In the genomic region with DNA sequence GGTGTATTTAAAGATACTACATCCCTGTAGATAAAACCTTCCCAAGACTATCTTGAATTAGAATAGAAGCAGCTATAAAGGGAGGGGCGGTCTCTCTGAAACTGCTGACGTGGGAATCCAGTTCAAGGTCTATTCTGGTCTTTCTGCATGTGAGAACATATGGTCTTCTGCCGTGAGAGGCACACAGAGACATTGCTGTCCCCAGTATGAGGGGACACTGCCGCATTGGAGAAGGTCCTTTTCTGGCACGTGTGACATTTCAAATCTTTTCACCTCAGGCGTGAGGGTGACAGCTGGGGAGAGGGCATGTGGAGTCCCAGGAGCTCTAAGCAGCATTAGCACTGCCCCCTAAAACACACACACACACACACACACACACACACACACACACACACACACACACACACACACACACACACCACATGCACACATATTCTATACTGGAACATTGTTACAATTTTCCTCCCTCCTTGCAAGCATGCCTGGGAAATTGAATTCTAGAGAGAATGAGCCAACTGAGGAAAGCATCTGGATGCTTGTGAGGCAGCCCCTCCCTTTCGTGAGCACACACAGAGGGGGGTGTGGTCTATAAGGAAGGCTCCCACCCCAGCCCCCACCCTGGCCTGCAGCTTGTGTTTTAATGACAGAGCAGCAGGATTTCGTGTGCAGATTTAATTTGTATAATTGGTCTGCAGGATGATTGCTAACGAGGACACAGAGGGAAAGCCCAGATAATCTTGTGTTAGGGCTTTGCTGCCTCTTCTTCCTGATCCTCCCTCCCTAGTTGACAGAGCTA, we compare ENCODE assay signal across 10 mouse cellular contexts.
DNase-seq lines count a peak whose midpoint lies in the region; ATAC-seq lines count a peak whose summit lies in the region.
"Had no signal": no experiment of that assay in that cellular context is flagged by ENCODE, and none has a peak within 500 bp of the region (broad histone marks: within the 10 kb centered on the region; RNA-seq: fewer than 3 reads in every experiment).

No protein-coding gene starts in this region.

- H3K4me2 ChIP-seq in heart, embryonic 13.5 days = peak overlapping the region; percentile 42

- no peak overlapping the region for H3K27ac ChIP-seq in heart, embryonic 13.5 days (replicated peaks)
- peak overlapping the region; percentile 79 for H3K27ac ChIP-seq in forebrain, embryonic 10.5 days
- peak overlapping the region; percentile 61 for H3K27ac ChIP-seq in midbrain, embryonic 10.5 days (replicated peaks)

- no peak for ATAC-seq in heart, embryonic 13.5 days (ENCODE audit: extremely low read depth, insufficient number of reproducible peaks, low FRiP score, low TSS enrichment)
- ATAC-seq in inflammation-experienced regulatory T-cells, adult 6 months = no peak

- intact Hi-C loops in heart, postnatal 25 days (cut with DNase I) = no loop called here

- peaks cover 19% of the 10 kb centered on the region for H3K4me1 ChIP-seq in heart, embryonic 13.5 days
- peaks cover 38% of the 10 kb centered on the region for H3K4me1 ChIP-seq in forebrain, embryonic 10.5 days
- peaks cover 31% of the 10 kb centered on the region for H3K4me1 ChIP-seq in midbrain, embryonic 10.5 days

- H3K4me3 ChIP-seq in heart, embryonic 13.5 days = no peak overlapping the region
- H3K4me3 ChIP-seq in forebrain, embryonic 10.5 days = no peak overlapping the region
- H3K4me3 ChIP-seq in midbrain, embryonic 10.5 days = no peak overlapping the region

- H3K9ac ChIP-seq in heart, embryonic 13.5 days = peak overlapping the region; percentile 50; the same call in 1 of the 2 replicates

- no peak for DNase-seq in heart, postnatal 25 days (ENCODE audit: low spot score)
- DNase-seq in Muller cell, postnatal 12 days (ENCODE audit: inconsistent ontology term) = peak; percentile 49
- DNase-seq in forebrain, embryonic 10.5 days (ENCODE audit: extremely low spot score, low spot score) = peak; percentile 29
- DNase-seq in midbrain, embryonic 10.5 days (ENCODE audit: low spot score) = peak; percentile 21
- no peak for DNase-seq in gastrocnemius, postnatal 4 days (ENCODE audit: low spot score in 2 of 2)
- DNase-seq in spleen, postnatal 4 days (ENCODE audit: low spot score in 2 of 2) = no peak
- DNase-seq: lung, postnatal 4 days; thymus, postnatal 36 days had no signal

- H3K27me3 ChIP-seq in heart, embryonic 13.5 days (replicated peaks) = no peaks in the 10 kb centered on the region
- peaks cover 5% of the 10 kb centered on the region; the same call in 1 of the 2 replicates for H3K27me3 ChIP-seq in forebrain, embryonic 10.5 days (ENCODE audit: poor library complexity, severe bottlenecking)
- H3K27me3 ChIP-seq in midbrain, embryonic 10.5 days (ENCODE audit: low read depth, poor library complexity, severe bottlenecking) = no peaks in the 10 kb centered on the region

- no peaks in the 10 kb centered on the region for H3K9me3 ChIP-seq in heart, embryonic 13.5 days
- no peaks in the 10 kb centered on the region for H3K9me3 ChIP-seq in forebrain, embryonic 10.5 days
- H3K9me3 ChIP-seq in midbrain, embryonic 10.5 days (replicated peaks) = no peaks in the 10 kb centered on the region

- WGBS in heart, embryonic 13.5 days = 25% methylated on average over 9 of the region's 9 CpGs
- 23% methylated on average over 9 of the region's 9 CpGs for WGBS in forebrain, embryonic 10.5 days
- WGBS in midbrain, embryonic 10.5 days = 28% methylated on average over 9 of the region's 9 CpGs

- no peaks in the 10 kb centered on the region for H3K36me3 ChIP-seq in heart, embryonic 13.5 days
- no peaks in the 10 kb centered on the region for H3K36me3 ChIP-seq in forebrain, embryonic 10.5 days (replicated peaks)
- H3K36me3 ChIP-seq in midbrain, embryonic 10.5 days = no peaks in the 10 kb centered on the region

Comparison
In these comparisons a context has a peak if more than half of its experiments do, and no peak if none do; other contexts are left out.
1. DNase-seq: peak in Muller cell, postnatal 12 days (single experiment), forebrain, embryonic 10.5 days (single experiment) and midbrain, embryonic 10.5 days (single experiment); none in heart, postnatal 25 days (single experiment), gastrocnemius, postnatal 4 days (0 of 2) and spleen, postnatal 4 days (0 of 2).